Mouse (Mus musculus): ENCODE measurements at regions not wholly inside any gene's neighbourhood (a gene's known extent, or its start where the extent isn't known, plus 50 kb on each side); places are given as distances from the start of the nearest gene placed in this dataset.

GRCm38 (mm10) chr14:72121006-72121405 lies 370.6 kb downstream of the Gm9195 start:
- no peak for DNase-seq
- intact Hi-C loops (cut with DNase I), result no loop called here

- DNase-seq, result peak; percentile 4 to 5
- intact Hi-C loops (cut with DNase I), result no loop called here
Measured at GRCm38 (mm10) chr14:72116842-72117241, 374.8 kb downstream of the Gm9195 start.

GRCm38 (mm10) chr14:72113377-72113993 lies 378.2 kb downstream of the Gm9195 start:
- intact Hi-C loops (cut with DNase I), result no loop called here

GRCm38 (mm10) chr14:72110689-72111088 lies 380.9 kb downstream of the Gm9195 start:
- intact Hi-C loops (cut with DNase I), result no loop called here
- no peak for DNase-seq

More at GRCm38 (mm10) chr14:72113377-72113993, 378.2 kb downstream of the Gm9195 start:
- DNase-seq, result no peak

GRCm38 (mm10) chr14:72091579-72091978 lies 400.1 kb downstream of the Gm9195 start:
- DNase-seq, result no peak
- intact Hi-C loops (cut with DNase I), result no loop called here

- intact Hi-C loops (cut with DNase I), result no loop called here
- no peak for DNase-seq
Measured at GRCm38 (mm10) chr14:72081473-72081872, 410.2 kb downstream of the Gm9195 start.

- no peak for DNase-seq
- intact Hi-C loops (cut with DNase I), result no loop called here
Measured at GRCm38 (mm10) chr14:72064111-72064812, 427.4 kb downstream of the Gm9195 start.

- no peak for DNase-seq
- intact Hi-C loops (cut with DNase I), result no loop called here
Measured at GRCm38 (mm10) chr14:72042881-72043236, 448.8 kb downstream of the Gm9195 start.

- intact Hi-C loops (cut with DNase I), result no loop called here
- peak in 1 of 2 experiments; percentile 3 for DNase-seq
Measured at GRCm38 (mm10) chr14:72042112-72042880, 449.3 kb downstream of the Gm9195 start.

- intact Hi-C loops (cut with DNase I), result no loop called here
- no peak for DNase-seq
Measured at GRCm38 (mm10) chr14:72030396-72030795, 461.2 kb downstream of the Gm9195 start.

GRCm38 (mm10) chr14:72027362-72028020 lies 464.1 kb downstream of the Gm9195 start:
- intact Hi-C loops (cut with DNase I), result loop anchor here (5.0 kb wide), 2 partner anchors 160 to 265 kb away; no protein-coding TSS in a partner anchor
- DNase-seq, result peak in 1 of 2 experiments; percentile 3

- intact Hi-C loops (cut with DNase I), result no loop called here
- DNase-seq, result no peak
Measured at GRCm38 (mm10) chr14:72004371-72004770, 487.3 kb downstream of the Gm9195 start.

GRCm38 (mm10) chr14:72002205-72003138 lies 489.2 kb downstream of the Gm9195 start:
- no peak for DNase-seq
- intact Hi-C loops (cut with DNase I), result no loop called here

GRCm38 (mm10) chr14:71973016-71973415 lies 518.6 kb downstream of the Gm9195 start:
- intact Hi-C loops (cut with DNase I), result no loop called here
- no peak for DNase-seq

GRCm38 (mm10) chr14:71972521-71972920 lies 519.1 kb downstream of the Gm9195 start:
- intact Hi-C loops (cut with DNase I), result no loop called here
- no peak for DNase-seq

GRCm38 (mm10) chr14:71967646-71968045 lies 524.0 kb downstream of the Gm9195 start:
- intact Hi-C loops (cut with DNase I), result no loop called here
- DNase-seq, result no peak

- intact Hi-C loops (cut with DNase I), result no loop called here
- no peak for DNase-seq
Measured at GRCm38 (mm10) chr14:71963389-71964169, 528.1 kb downstream of the Gm9195 start.

- no peak for DNase-seq
- intact Hi-C loops (cut with DNase I), result no loop called here
Measured at GRCm38 (mm10) chr14:71948701-71949100, 542.9 kb downstream of the Gm9195 start.

GRCm38 (mm10) chr14:71937157-71937485 lies 554.5 kb downstream of the Gm9195 start:
- DNase-seq, result no peak
- intact Hi-C loops (cut with DNase I), result no loop called here

All from heart, postnatal 36 days (tissue).